Mouse (Mus musculus) C2C12 (cell line): ENCODE measurements around the gene Dtx1. TPM values are rescaled to one million over a fixed set of nuclear protein-coding genes. Genes with fewer than 3 reads are reported as not detected.
A peak's percentile ranks its signal among the peaks of the same experiment; 100 is the strongest.

Source experiments
- H3K27me3 ChIP-seq: one replicate; pipeline ENCODE4 v1.6.1; 2011; ENCODE audit not compliant: control insufficient read depth, insufficient read depth, insufficient read length
- H3K36me3 ChIP-seq: one replicate; pipeline ENCODE4 v1.6.1; 2011; ENCODE audit not compliant: control insufficient read depth, insufficient read depth
- H3K4me3 ChIP-seq: one replicate; pipeline ENCODE4 v1.5.1; 2011; ENCODE audit warnings: mild to moderate bottlenecking, control low read depth; ENCODE audit not compliant: poor library complexity, insufficient read depth, severe bottlenecking
- H3K79me2 ChIP-seq: one replicate; pipeline ENCODE4 v1.6.1; 2011; ENCODE audit not compliant: control insufficient read depth, insufficient read depth
- H3K79me3 ChIP-seq: one replicate; pipeline ENCODE4 v1.6.1; 2011; ENCODE audit warnings: low read depth, control low read depth
- H3ac ChIP-seq: one replicate; pipeline ENCODE3; 2011; ENCODE audit warnings: low read depth; ENCODE audit not compliant: control insufficient read depth, insufficient read length
- CEBPB ChIP-seq: IDR thresholded peaks from one replicate; pipeline ENCODE4 v1.6.1; 2011; ENCODE audit warnings: low read depth, mild to moderate bottlenecking, control low read depth, moderate library complexity
- CTCF ChIP-seq: IDR thresholded peaks from one replicate; pipeline ENCODE4 v1.5.1; 2011; ENCODE audit not compliant: control insufficient read depth, insufficient read depth, insufficient read length
- FOSL1 ChIP-seq: IDR thresholded peaks from one replicate; pipeline ENCODE4 v1.8.0; 2011; ENCODE audit warnings: mild to moderate bottlenecking, low read length; ENCODE audit not compliant: poor library complexity, insufficient read depth, severe bottlenecking
- MAX ChIP-seq: IDR thresholded peaks from one replicate; pipeline ENCODE4 v1.6.1; 2011; ENCODE audit warnings: mild to moderate bottlenecking, control low read depth
- MYOD1 ChIP-seq: IDR thresholded peaks from one replicate; pipeline ENCODE4 v1.6.1; 2011; ENCODE audit warnings: low read depth; ENCODE audit not compliant: control insufficient read depth, insufficient read length
- MYOG ChIP-seq: IDR thresholded peaks from one replicate; pipeline ENCODE4 v1.6.1; 2011; ENCODE audit not compliant: control insufficient read depth, insufficient read length; ENCODE audit errors: extremely low read depth
- USF1 ChIP-seq: IDR thresholded peaks from one replicate; pipeline ENCODE4 v1.6.1; 2011; ENCODE audit warnings: low read depth, mild to moderate bottlenecking, control low read depth, moderate library complexity
- polyA plus RNA-seq: library from polyadenylated mRNA; unstranded; fragments of >200 nt; fragmentation: generic; extraction: Trizol; gene quantifications from one replicate; pipeline ENCODE4 v1.2.1, GENCODE M21; 2012; ENCODE audit warnings: missing spikeins

Dtx1 gene
- polyA plus RNA-seq, 1 experiment = not detected

GRCm38 (mm10) chr5:120647814-120648491 lies 63.8 kb downstream of the Dtx1 start:
- no peaks in the 10 kb centered on the region for H3K79me2 ChIP-seq
- TF ChIP-seq CTCF = no peak
- H3K27me3 ChIP-seq = peaks cover 51% of the 10 kb centered on the region
- H3ac ChIP-seq = no peak overlapping the region
- no peaks in the 10 kb centered on the region for H3K36me3 ChIP-seq
- no peaks in the 10 kb centered on the region for H3K79me3 ChIP-seq
- H3K4me3 ChIP-seq = no peak overlapping the region

DNA sequence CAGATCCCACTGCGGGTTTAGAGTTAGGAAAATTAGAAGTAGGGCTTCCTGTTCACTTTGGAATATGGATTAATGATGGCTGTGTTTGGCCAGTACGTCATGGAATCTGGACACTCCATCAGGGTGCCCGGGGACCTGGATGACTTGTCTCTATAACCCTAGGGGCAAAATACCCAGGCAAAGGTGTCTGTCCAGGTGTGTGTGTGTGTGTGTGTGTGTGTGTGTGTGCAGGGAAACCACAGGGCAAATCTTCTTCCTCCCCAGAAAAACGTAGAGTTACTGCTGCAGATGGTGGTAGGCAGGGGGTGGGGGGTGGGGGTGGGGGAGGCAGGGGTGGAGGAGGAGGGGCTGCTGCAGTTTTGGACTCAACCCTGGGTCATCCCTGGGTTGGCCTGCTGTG lies 64.4 kb downstream of the Dtx1 start:
- Histone ChIP-seq H3K36me3 (no peaks in the 10 kb centered on the region), H3ac (no peak overlapping the region), H3K79me3 (no peaks in the 10 kb centered on the region), H3K27me3 (peaks cover 49% of the 10 kb centered on the region), H3K4me3 (no peak overlapping the region), H3K79me2 (no peaks in the 10 kb centered on the region)
- TF ChIP-seq MYOD1 (no peak), FOSL1 (no peak), CTCF (no peak), CEBPB (no peak), MAX (no peak), USF1 (no peak)

DNA sequence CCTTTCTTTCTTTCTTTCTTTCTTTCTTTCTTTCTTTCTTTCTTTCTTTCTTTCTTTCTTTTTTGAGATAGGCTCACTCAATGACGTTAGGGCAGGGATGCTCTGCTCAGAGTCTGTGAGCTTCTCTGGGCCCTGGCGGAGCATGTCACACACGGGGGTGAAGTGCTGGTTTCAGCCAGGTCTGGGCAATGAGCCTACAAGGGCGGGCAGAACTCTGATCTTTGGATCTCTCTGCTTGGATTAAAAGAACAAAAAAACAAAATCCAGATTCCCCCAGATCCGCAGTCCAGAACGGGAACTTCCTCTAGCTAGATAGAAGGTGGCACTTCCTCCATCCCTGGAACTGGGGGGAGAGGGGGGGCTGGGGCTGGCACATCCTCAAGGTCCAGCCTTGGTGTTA lies 65.9 kb downstream of the Dtx1 start:
- Histone ChIP-seq H3ac (no peak overlapping the region), H3K79me2 (no peaks in the 10 kb centered on the region), H3K79me3 (no peaks in the 10 kb centered on the region), H3K27me3 (peaks cover 44% of the 10 kb centered on the region), H3K4me3 (no peak overlapping the region), H3K36me3 (no peaks in the 10 kb centered on the region)
- TF ChIP-seq FOSL1 (no peak), MYOG (no peak), CTCF (no peak), CEBPB (no peak), MYOD1 (no peak), MAX (no peak), USF1 (no peak)

GRCm38 (mm10) chr5:120644227-120644626 lies 67.5 kb downstream of the Dtx1 start:
- H3K79me3 ChIP-seq = no peaks in the 10 kb centered on the region
- H3ac ChIP-seq = no peak overlapping the region
- TF ChIP-seq MYOD1 (peak; percentile 24), MYOG (no peak), CEBPB (no peak), USF1 (no peak)
- no peaks in the 10 kb centered on the region for H3K36me3 ChIP-seq
- no peak overlapping the region for H3K4me3 ChIP-seq
- H3K27me3 ChIP-seq = peaks cover 43% of the 10 kb centered on the region
- no peaks in the 10 kb centered on the region for H3K79me2 ChIP-seq

- Histone ChIP-seq H3ac (no peak overlapping the region), H3K79me2 (no peaks in the 10 kb centered on the region), H3K27me3 (peaks cover 42% of the 10 kb centered on the region), H3K36me3 (no peaks in the 10 kb centered on the region), H3K79me3 (no peaks in the 10 kb centered on the region), H3K4me3 (no peak overlapping the region)
- TF ChIP-seq CEBPB (no peak), MYOD1 (peak; percentile 66)
Measured at GRCm38 (mm10) chr5:120643365-120644085, 68.2 kb downstream of the Dtx1 start.

DNA sequence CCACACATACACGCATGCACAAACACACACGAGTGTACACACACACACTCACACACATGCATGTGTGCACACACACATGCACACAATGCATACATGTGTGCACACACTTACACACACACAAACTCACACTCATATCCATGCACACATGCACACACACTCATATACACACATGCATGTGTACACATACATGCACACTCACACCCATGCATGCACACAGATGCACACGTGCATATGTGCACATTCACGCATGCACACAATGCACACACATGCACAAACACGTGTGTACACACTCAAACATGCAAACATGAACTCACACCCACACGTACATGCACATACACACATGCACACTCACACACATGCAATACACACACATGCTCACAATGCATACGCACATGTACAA lies 71.6 kb downstream of the Dtx1 start:
- H3K79me2 ChIP-seq = no peaks in the 10 kb centered on the region
- H3K27me3 ChIP-seq = peaks cover 33% of the 10 kb centered on the region
- TF ChIP-seq CTCF (no peak), MYOD1 (no peak), MYOG (no peak), FOSL1 (no peak), USF1 (no peak), MAX (no peak), CEBPB (no peak)
- H3K36me3 ChIP-seq = no peaks in the 10 kb centered on the region
- no peak overlapping the region for H3K4me3 ChIP-seq
- H3K79me3 ChIP-seq = no peaks in the 10 kb centered on the region
- no peak overlapping the region for H3ac ChIP-seq
